Mouse (Mus musculus): ENCODE data around the gene Cpt1a.

GRCm38 (mm10) chr19:3368276-3368675 lies 46.1 kb downstream of the Cpt1a start:
- no peak for TF ChIP-seq POLR2A (IDR thresholded peaks at IDR 0.05; ENCODE audit: insufficient read length, low read depth)
- no peak for TF ChIP-seq TCF12 (IDR thresholded peaks at IDR 0.05; ENCODE audit: insufficient read depth, poor library complexity, severe bottlenecking)
- no peak for TF ChIP-seq MYOG (IDR thresholded peaks at IDR 0.05; ENCODE audit: control insufficient read depth in 1 of 3, insufficient read depth in 1 of 3, insufficient read length in 2 of 3, low read depth in 2 of 3)
- TF ChIP-seq POLR2AphosphoS2 (IDR thresholded peaks at IDR 0.05; ENCODE audit: insufficient read length, low read depth): no peak
- TF ChIP-seq MAX (IDR thresholded peaks at IDR 0.05; ENCODE audit: low read depth): no peak
- TF ChIP-seq TCF3 (IDR thresholded peaks at IDR 0.05; ENCODE audit: insufficient read length, low read depth): no peak
- no peak for TF ChIP-seq USF1 (IDR thresholded peaks at IDR 0.05; ENCODE audit: low read depth)

All from myocyte (in vitro differentiated cells).